Comparison of ENCODE assay signal across 7 mouse cellular contexts in genomic region chr3:95819351-95819985, GRCm38 (mm10). TPM values are rescaled to one million over a fixed set of nuclear protein-coding genes. Genes with fewer than 3 reads are reported as not detected.
DNase-seq lines count a peak whose midpoint lies in the region; ATAC-seq and TF ChIP-seq lines count a peak whose summit lies in the region.

No protein-coding gene starts in this region.

- TF ChIP-seq POLR2A in small intestine, adult 2 months (IDR thresholded peaks at IDR 0.05; ENCODE audit: low read depth, low read length), result peak; percentile 78

- no peaks in the 10 kb centered on the region for H3K27me3 ChIP-seq in embryonic facial prominence, embryonic 10.5 days (replicated peaks; ENCODE audit: low read depth, poor library complexity, severe bottlenecking)
- H3K27me3 ChIP-seq in intestine, postnatal 0 days (replicated peaks; ENCODE audit: control insufficient read depth, insufficient read depth, low read length), result no peaks in the 10 kb centered on the region
- H3K27me3 ChIP-seq in midbrain, embryonic 12.5 days, result no peaks in the 10 kb centered on the region
- no peaks in the 10 kb centered on the region for H3K27me3 ChIP-seq in small intestine, adult 2 months (ENCODE audit: control insufficient read depth, insufficient read depth, low read length)

- H3K9ac ChIP-seq in intestine, postnatal 0 days (ENCODE audit: low read depth, low read length), result peak overlapping the region; percentile 97
- H3K9ac ChIP-seq in midbrain, embryonic 12.5 days (replicated peaks), result peak overlapping the region; percentile 68

- peak overlapping the region; percentile 97 for H3K27ac ChIP-seq in embryonic facial prominence, embryonic 10.5 days (replicated peaks)
- peak overlapping the region; percentile 100 for H3K27ac ChIP-seq in intestine, postnatal 0 days (ENCODE audit: low read depth, low read length)
- H3K27ac ChIP-seq in midbrain, embryonic 12.5 days (replicated peaks), result peak overlapping the region; percentile 99
- H3K27ac ChIP-seq in small intestine, adult 2 months (ENCODE audit: insufficient read depth, low read depth, low read length), result peak overlapping the region; percentile 84

- peak; percentile 34 for TF ChIP-seq CTCF in intestine, postnatal 0 days (IDR thresholded peaks at IDR 0.05; ENCODE audit: low read depth)
- no peak for TF ChIP-seq CTCF in small intestine, adult 2 months (IDR thresholded peaks at IDR 0.05; ENCODE audit: extremely low read depth, insufficient read length, insufficient replicate concordance, low read depth, low read length)

- peak; percentile 100 for DNase-seq in adrenal gland, postnatal 10 days
- peak; percentile 100 for DNase-seq in embryonic facial prominence, embryonic 10.5 days (ENCODE audit: low spot score)
- peak; percentile 82 for DNase-seq in gonadal fat pad, adult 2 months (ENCODE audit: low read depth)
- peak; percentile 100 for DNase-seq in left cerebral cortex, postnatal 4 days

- H3K4me2 ChIP-seq in intestine, postnatal 0 days (replicated peaks; ENCODE audit: low read depth), result peak overlapping the region; percentile 70
- H3K4me2 ChIP-seq in midbrain, embryonic 12.5 days (replicated peaks), result peak overlapping the region; percentile 55

- peak; percentile 95 for ATAC-seq in intestine, postnatal 0 days
- ATAC-seq in midbrain, embryonic 12.5 days (ENCODE audit: low FRiP score, low read depth), result peak; percentile 95

- H3K36me3 ChIP-seq in embryonic facial prominence, embryonic 10.5 days (replicated peaks), result peaks cover 17% of the 10 kb centered on the region
- H3K36me3 ChIP-seq in intestine, postnatal 0 days (ENCODE audit: control insufficient read depth, insufficient read depth), result no peaks in the 10 kb centered on the region; the same call in 1 of the 2 replicates
- no peaks in the 10 kb centered on the region for H3K36me3 ChIP-seq in midbrain, embryonic 12.5 days
- H3K36me3 ChIP-seq in small intestine, adult 2 months (ENCODE audit: control insufficient read depth, insufficient read depth, low read length), result no peaks in the 10 kb centered on the region

- no peaks in the 10 kb centered on the region for H3K9me3 ChIP-seq in embryonic facial prominence, embryonic 10.5 days
- no peaks in the 10 kb centered on the region for H3K9me3 ChIP-seq in intestine, postnatal 0 days (ENCODE audit: control insufficient read depth)
- no peaks in the 10 kb centered on the region for H3K9me3 ChIP-seq in midbrain, embryonic 12.5 days

- H3K4me3 ChIP-seq in embryonic facial prominence, embryonic 10.5 days, result peak overlapping the region; percentile 93
- peak overlapping the region; percentile 67 for H3K4me3 ChIP-seq in intestine, postnatal 0 days (ENCODE audit: low read depth, low read length)
- peak overlapping the region; percentile 57 for H3K4me3 ChIP-seq in midbrain, embryonic 12.5 days
- H3K4me3 ChIP-seq in small intestine, adult 2 months (ENCODE audit: low read depth, low read length), result peak overlapping the region; percentile 71

- intact Hi-C loops in left cerebral cortex, postnatal 4 days (cut with DNase I), result no loop called here

- WGBS in embryonic facial prominence, embryonic 10.5 days, result under 1% methylated on average over 49 of the region's 49 CpGs
- under 1% methylated on average over 49 of the region's 49 CpGs for WGBS in intestine, postnatal 0 days
- under 1% methylated on average over 49 of the region's 49 CpGs for WGBS in midbrain, embryonic 12.5 days
- under 1% methylated on average over 49 of the region's 49 CpGs for WGBS in small intestine, adult 2 months

- peaks cover 21% of the 10 kb centered on the region for H3K4me1 ChIP-seq in embryonic facial prominence, embryonic 10.5 days
- no peaks in the 10 kb centered on the region; the same call in 1 of the 2 replicates for H3K4me1 ChIP-seq in intestine, postnatal 0 days (replicated peaks; ENCODE audit: control insufficient read depth, insufficient read depth, low read length)
- peaks cover 14% of the 10 kb centered on the region for H3K4me1 ChIP-seq in midbrain, embryonic 12.5 days
- H3K4me1 ChIP-seq in small intestine, adult 2 months (ENCODE audit: control insufficient read depth, insufficient read depth, insufficient read length, low read length), result peaks cover 2% of the 10 kb centered on the region; the same call in 1 of the 2 replicates

RNA-seq across cellular contexts. Expression of gene Rprd2, which starts 0.8 kb away (rescaled TPM):
- 10 to 100 TPM; 43.9 to 50.6 TPM for total RNA-seq in adrenal gland, postnatal 10 days (2021)
- polyA plus RNA-seq in embryonic facial prominence, embryonic 10.5 days (2016; fragmentation: Nextera tagmentation; extraction: Ambion mirVana), result 24.0 and 25.7 TPM in 2 replicates
- 11.1 and 16.2 TPM in 2 replicates for polyA plus RNA-seq in gonadal fat pad, adult 2 months (2012; rRNA removed)
- polyA plus RNA-seq in intestine, postnatal 0 days (2015; fragmentation: Nextera tagmentation; extraction: Ambion mirVana), result 12.4 and 13.8 TPM in 2 replicates
- 10 to 100 TPM; 58.0 to 59.3 TPM for total RNA-seq in left cerebral cortex, postnatal 4 days (2021)
- polyA plus RNA-seq in midbrain, embryonic 12.5 days (2016; fragmentation: Nextera tagmentation; extraction: Ambion mirVana), result 29.2 and 29.4 TPM in 2 replicates
- 5.2 and 8.8 TPM in 2 replicates for polyA plus RNA-seq in small intestine, adult 2 months (2012; rRNA removed)

RNA-seq across cellular contexts. Expression of gene Prpf3, which starts 36.2 kb away (rescaled TPM):
- total RNA-seq in adrenal gland, postnatal 10 days (2021), result 10 to 100 TPM; 25.1 to 26.7 TPM
- polyA plus RNA-seq in embryonic facial prominence, embryonic 10.5 days (2016; fragmentation: Nextera tagmentation; extraction: Ambion mirVana), result 74.5 and 75.6 TPM in 2 replicates
- polyA plus RNA-seq in gonadal fat pad, adult 2 months (2012; rRNA removed), result 9.9 and 11.6 TPM in 2 replicates
- polyA plus RNA-seq in intestine, postnatal 0 days (2015; fragmentation: Nextera tagmentation; extraction: Ambion mirVana), result 14.9 and 16.5 TPM in 2 replicates
- 10 to 100 TPM; 34.9 to 41.5 TPM for total RNA-seq in left cerebral cortex, postnatal 4 days (2021)
- 55.8 and 61.1 TPM in 2 replicates for polyA plus RNA-seq in midbrain, embryonic 12.5 days (2016; fragmentation: Nextera tagmentation; extraction: Ambion mirVana)
- polyA plus RNA-seq in small intestine, adult 2 months (2012; rRNA removed), result 1.7 and 4.5 TPM in 2 replicates

RNA-seq across cellular contexts. Expression of gene Mrps21, which starts 51.9 kb away (rescaled TPM):
- total RNA-seq in adrenal gland, postnatal 10 days (2021), result 100 to 1,000 TPM; 270 to 288 TPM
- 374 and 377 TPM in 2 replicates for polyA plus RNA-seq in embryonic facial prominence, embryonic 10.5 days (2016; fragmentation: Nextera tagmentation; extraction: Ambion mirVana)
- polyA plus RNA-seq in gonadal fat pad, adult 2 months (2012; rRNA removed), result 87.1 and 129 TPM in 2 replicates
- polyA plus RNA-seq in intestine, postnatal 0 days (2015; fragmentation: Nextera tagmentation; extraction: Ambion mirVana), result 353 and 369 TPM in 2 replicates
- 100 to 1,000 TPM; 126 TPM for total RNA-seq in left cerebral cortex, postnatal 4 days (2021)
- polyA plus RNA-seq in midbrain, embryonic 12.5 days (2016; fragmentation: Nextera tagmentation; extraction: Ambion mirVana), result 341 and 343 TPM in 2 replicates
- polyA plus RNA-seq in small intestine, adult 2 months (2012; rRNA removed), result 39.5 and 51.8 TPM in 2 replicates

RNA-seq across cellular contexts. Expression of gene Tars2, which starts 59.5 kb away (rescaled TPM):
- total RNA-seq in adrenal gland, postnatal 10 days (2021), result 10 to 100 TPM; 40.8 to 51.6 TPM
- polyA plus RNA-seq in embryonic facial prominence, embryonic 10.5 days (2016; fragmentation: Nextera tagmentation; extraction: Ambion mirVana), result 65.5 and 71.5 TPM in 2 replicates
- polyA plus RNA-seq in gonadal fat pad, adult 2 months (2012; rRNA removed), result 25.2 and 31.4 TPM in 2 replicates
- polyA plus RNA-seq in intestine, postnatal 0 days (2015; fragmentation: Nextera tagmentation; extraction: Ambion mirVana), result 14.9 TPM in 2 replicates
- total RNA-seq in left cerebral cortex, postnatal 4 days (2021), result 10 to 100 TPM; 40.0 to 43.4 TPM
- polyA plus RNA-seq in midbrain, embryonic 12.5 days (2016; fragmentation: Nextera tagmentation; extraction: Ambion mirVana), result 50.5 and 52.3 TPM in 2 replicates
- 10.9 and 21.3 TPM in 2 replicates for polyA plus RNA-seq in small intestine, adult 2 months (2012; rRNA removed)

Comparison
In these comparisons a context has a peak if more than half of its experiments do, and no peak if none do; other contexts are left out.
1. Peak in every context shown above with its lines: DNase-seq, ATAC-seq, H3K4me3 ChIP-seq and H3K27ac ChIP-seq.